Mouse (Mus musculus): Measurements from ENCODE around the gene Krtap19-3.

DNA sequence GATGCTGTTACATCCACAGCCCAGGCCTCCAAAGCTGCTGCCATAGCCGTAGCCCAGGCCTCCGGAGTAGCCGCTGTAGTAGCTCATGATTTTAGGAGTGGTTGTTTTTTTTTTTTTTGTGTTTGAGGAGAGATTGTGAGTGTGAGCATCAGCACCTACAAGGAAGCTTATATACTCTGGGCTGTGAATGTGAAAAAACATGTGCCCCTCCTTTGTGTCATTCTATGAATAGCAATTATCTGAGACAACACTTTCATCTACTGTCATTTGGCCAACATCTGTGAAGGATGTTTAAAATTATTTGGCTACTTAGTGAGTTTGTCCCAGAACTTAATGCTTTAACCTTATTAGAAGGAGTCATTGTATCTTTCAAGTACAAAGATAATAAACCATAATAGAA, 3.7 kb downstream of the Krtap19-3 start, which contains the start of gene Krtap19-2:
- TF ChIP-seq CTCF (IDR thresholded peaks at IDR 0.05; ENCODE audit: low read depth, low read length), result no peak
- TF ChIP-seq POLR2A (IDR thresholded peaks at IDR 0.05; ENCODE audit: insufficient read depth, low read length), result no peak
- TF ChIP-seq EP300 (IDR thresholded peaks at IDR 0.05; ENCODE audit: insufficient read depth, low read depth, low read length), result no peak

Measured in ES-Bruce4 (cell line).